Comparison of ENCODE assay signal across 10 mouse cellular contexts in genomic region chr9:61169506-61170090, GRCm38 (mm10).
A peak's percentile ranks its signal among the peaks of the same experiment; 100 is the strongest.
DNase-seq lines count a peak whose midpoint lies in the region.
"Had no signal": no experiment of that assay in that cellular context is flagged by ENCODE, and none has a peak within 500 bp of the region (broad histone marks: within the 10 kb centered on the region; RNA-seq: fewer than 3 reads in every experiment).

No protein-coding gene starts in this region.

- DNase-seq in gastrocnemius, adult 18-20 months (ENCODE audit: low spot score) = peak; percentile 28
- no peak for DNase-seq in gastrocnemius, postnatal 4 days (ENCODE audit: low spot score in 2 of 2)
- DNase-seq in kidney, postnatal 14 days = peak; percentile 61
- DNase-seq in kidney, adult 11 months = no peak
- DNase-seq in urinary bladder, postnatal 14 days (ENCODE audit: low spot score) = peak; percentile 28
- DNase-seq in urinary bladder, postnatal 10 days (ENCODE audit: low spot score) = no peak
- peak; percentile 61 for DNase-seq in skeletal muscle tissue, adult 2 months (ENCODE audit: low read depth, low spot score)
- DNase-seq: cerebellum, adult 11 months; cerebellum, postnatal 25 days; left cerebral cortex, postnatal 4 days had no signal

Comparison
In these comparisons a context has a peak if more than half of its experiments do, and no peak if none do; other contexts are left out.
1. DNase-seq: peak in gastrocnemius, adult 18-20 months (single experiment), kidney, postnatal 14 days (single experiment), urinary bladder, postnatal 14 days (single experiment) and skeletal muscle tissue, adult 2 months (single experiment); none in gastrocnemius, postnatal 4 days (0 of 2), kidney, adult 11 months (single experiment) and urinary bladder, postnatal 10 days (single experiment).